Mouse (Mus musculus) spleen, postnatal 10 days (tissue): ENCODE data around the gene Bmp3.

Source experiments
- DNase-seq, 2 experiments: peaks; one replicate each; pipeline ENCODE4 v3.0.0; 2021 to 2022; ENCODE audit warnings: low spot score in 2 of 2

Bmp3 gene

DNA sequence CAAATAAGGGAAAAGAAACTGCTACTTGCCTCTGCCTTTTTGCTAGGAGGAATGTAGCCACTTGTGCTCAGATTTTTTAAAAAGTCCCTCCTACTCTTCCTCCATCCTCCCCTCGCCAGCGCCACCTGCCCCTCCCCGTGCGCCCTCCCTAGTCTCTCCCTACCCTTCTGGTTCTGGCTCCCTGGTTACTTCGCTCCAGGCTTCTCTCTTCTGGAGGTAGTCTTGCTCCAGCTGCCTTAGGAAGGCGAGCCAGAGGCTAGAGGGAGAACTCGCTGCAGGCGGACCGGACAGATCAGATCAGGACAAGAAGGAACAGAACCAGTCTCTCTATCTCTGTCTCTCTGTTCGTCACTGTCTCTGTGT lies at the start of gene Bmp3:
Gene Bmp3, plus strand, starts transcription at position 152 of the 363 bp plus-strand sequence.
- DNase-seq = no peak

GRCm38 (mm10) chr5:98804761-98805160 lies 49.5 kb upstream of the Bmp3 start:
- no peak for DNase-seq

DNA sequence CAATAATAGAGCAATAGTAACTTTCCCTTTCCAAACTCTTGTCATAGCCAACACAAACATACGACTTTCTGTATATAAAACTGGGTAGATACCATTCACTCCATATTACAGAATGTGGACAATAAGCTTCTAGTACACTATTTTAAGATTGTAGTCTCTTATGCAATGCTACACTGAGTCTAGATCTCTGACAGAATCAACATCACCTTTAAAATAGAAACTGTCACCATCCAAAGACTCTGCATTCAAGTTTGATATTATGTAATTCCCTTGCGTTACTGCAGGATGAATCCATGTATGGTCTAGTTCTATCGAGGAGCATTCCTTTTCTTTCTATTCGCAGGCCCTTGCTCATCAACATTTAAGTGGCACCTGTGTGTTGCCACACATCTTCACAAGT lies 47.7 kb upstream of the Bmp3 start:
- no peak for DNase-seq

GRCm38 (mm10) chr5:98807022-98807421 lies 47.2 kb upstream of the Bmp3 start:
- no peak for DNase-seq

DNA sequence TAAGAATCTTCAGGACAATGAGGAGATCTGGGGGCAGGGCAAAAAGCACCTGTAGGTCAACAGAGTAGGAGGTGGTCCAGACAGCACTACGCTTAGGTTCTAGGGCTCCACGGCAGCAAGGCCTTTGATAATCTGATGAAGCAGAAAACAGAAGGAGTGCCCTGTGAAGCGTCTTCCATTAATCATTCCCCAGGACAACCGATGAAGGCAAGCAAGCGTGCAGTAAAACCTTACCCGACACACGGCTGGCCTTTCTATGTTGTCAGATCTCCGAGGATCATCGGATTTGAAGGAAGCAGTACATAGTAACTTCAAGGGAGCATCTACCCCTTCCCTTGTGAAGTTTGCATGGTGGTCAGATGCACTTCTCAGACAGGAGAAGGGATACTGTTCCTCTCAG lies 46.3 kb upstream of the Bmp3 start:
- no peak for DNase-seq

- DNase-seq = no peak
Measured at GRCm38 (mm10) chr5:98812380-98812779, 41.8 kb upstream of the Bmp3 start.

GRCm38 (mm10) chr5:98815269-98815668 lies 38.9 kb upstream of the Bmp3 start:
- no peak for DNase-seq

GRCm38 (mm10) chr5:98833760-98834159 lies 20.5 kb upstream of the Bmp3 start:
- DNase-seq = no peak

DNA sequence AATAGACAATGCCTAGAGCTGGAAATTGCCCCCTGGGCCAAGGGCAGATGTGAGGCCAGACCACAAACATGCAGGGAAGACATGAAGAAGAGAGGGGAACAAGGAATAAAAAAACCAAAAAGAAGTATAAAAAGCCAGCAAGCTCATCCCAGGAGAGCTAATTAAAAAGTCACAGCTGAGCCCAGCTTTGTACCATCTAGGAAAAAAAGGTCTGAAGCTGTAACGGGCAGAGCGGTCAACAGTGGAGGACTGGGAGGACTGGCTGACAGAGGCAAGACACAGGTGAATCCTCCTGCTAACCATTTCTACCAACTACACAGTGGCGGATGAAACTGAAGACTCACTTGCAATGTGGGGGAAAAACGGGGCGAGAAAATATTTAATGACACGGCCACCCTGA lies 19.9 kb upstream of the Bmp3 start:
- no peak for DNase-seq

DNA sequence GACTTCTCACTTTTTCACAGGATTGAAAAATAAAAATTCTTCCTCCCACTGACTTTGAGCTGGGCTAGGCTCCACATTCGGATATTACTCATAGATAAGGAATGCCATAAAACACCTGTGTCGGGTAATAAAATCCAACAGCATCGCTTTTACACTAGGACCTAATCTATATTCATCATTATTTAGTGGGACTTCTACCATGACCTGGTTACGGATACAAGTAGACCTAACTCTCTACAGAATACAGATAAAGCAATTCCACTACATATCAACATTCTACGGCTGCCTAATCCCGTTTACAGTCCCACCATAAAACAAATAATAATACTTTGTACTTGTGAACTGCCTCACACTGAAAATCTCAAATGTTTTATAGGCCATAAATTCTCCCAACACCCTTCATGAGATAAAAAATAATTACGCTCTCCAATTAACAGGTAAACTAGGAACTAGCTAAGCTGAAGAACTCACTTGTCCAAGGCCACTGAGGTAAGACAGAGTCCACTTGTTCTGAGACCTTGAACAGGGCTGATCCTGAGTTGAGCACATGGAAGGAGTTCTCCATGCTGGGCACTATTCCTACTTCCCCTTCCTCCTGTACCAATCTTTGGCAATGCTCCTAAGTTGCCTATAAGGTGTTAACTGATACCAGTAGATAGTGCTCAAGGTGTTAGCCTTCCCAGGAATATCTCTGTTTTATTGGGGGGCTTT lies 11.5 kb upstream of the Bmp3 start:
- DNase-seq = no peak

GRCm38 (mm10) chr5:98844664-98845063 lies 9.6 kb upstream of the Bmp3 start:
- no peak for DNase-seq

- DNase-seq = no peak
Measured at GRCm38 (mm10) chr5:98854627-98855564, 681 bp downstream of the Bmp3 start.

- no peak for DNase-seq
Measured at GRCm38 (mm10) chr5:98855741-98856140, 1.5 kb downstream of the Bmp3 start.

- no peak for DNase-seq
Measured at GRCm38 (mm10) chr5:98856356-98856755, 2.1 kb downstream of the Bmp3 start.

- DNase-seq = no peak
Measured at GRCm38 (mm10) chr5:98863891-98864290, 9.7 kb downstream of the Bmp3 start.

DNA sequence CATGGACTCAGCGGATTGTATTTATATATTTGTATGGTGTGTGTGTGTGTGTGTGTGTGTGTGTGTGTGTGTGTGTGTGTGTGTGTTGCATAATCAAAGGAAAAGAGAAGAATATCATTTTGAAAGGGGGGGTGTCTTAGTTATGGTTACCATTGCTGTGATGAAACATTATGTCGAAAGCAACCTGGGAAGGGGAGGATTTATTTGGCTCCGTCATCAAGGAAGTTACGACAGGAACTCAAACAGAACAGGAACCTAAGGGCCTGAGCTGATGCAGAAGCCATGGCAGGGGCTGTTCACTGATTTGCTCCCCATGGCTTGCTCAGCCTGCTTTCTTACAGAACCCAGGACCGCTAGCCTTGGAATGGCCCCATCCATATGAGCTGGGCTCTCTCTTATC lies 10.9 kb downstream of the Bmp3 start:
- no peak for DNase-seq

GRCm38 (mm10) chr5:98876056-98876455 lies 21.8 kb downstream of the Bmp3 start:
- DNase-seq = no peak

DNA sequence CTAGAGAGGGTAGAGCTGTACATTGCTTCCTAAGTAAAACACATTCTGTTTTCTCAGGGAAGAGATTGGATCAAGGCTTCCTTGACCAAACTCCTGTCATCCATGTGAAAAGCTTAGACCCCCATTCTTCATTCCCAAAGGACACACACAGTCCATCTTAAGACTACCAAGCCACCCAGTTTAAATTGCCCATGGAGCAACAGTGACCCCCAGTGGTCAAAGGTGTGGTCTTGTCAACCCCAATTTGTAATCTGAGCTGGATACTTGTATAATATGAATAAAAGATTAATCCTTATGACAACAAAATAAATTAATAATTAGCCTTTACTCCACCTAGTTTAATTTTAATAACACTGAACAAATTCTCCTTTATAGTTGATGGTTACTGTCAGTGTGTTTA lies 24.7 kb downstream of the Bmp3 start:
- DNase-seq = peak in 1 of 2 experiments; percentile 25

GRCm38 (mm10) chr5:98882096-98882495 lies 27.9 kb downstream of the Bmp3 start:
- no peak for DNase-seq

GRCm38 (mm10) chr5:98890544-98891050 lies 36.4 kb downstream of the Bmp3 start:
- DNase-seq = no peak

- no peak for DNase-seq
Measured at GRCm38 (mm10) chr5:98894281-98894680, 40.1 kb downstream of the Bmp3 start.

- DNase-seq = no peak
Measured at GRCm38 (mm10) chr5:98897946-98898345, 43.7 kb downstream of the Bmp3 start.

DNA sequence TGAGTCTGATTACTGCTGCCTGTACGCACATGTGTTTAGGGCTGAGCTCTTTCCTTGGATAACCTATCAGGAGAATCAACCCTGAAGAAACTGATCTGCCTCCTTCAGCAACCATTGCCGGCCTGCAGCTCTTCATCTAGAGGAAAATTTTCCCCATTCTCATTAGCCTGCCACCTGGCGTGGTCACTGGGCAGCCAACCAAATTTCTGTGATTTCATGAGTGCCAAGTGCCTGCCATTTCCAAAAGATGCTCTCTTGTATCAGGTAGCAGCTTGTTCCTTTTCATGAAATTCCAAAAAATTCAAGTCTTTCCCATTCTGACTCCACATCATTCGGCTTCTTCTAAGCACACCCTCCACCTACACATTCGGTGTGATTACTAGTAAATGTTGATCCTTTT lies 46.7 kb downstream of the Bmp3 start:
- DNase-seq = no peak
